Mouse (Mus musculus): ENCODE results near the gene Spock3. TPM values are rescaled to one million over a fixed set of nuclear protein-coding genes. Genes with fewer than 3 reads are reported as not detected.
"Not testable (repeated sequence)": the region's sequence is repeated elsewhere in the genome, so short reads cannot be mapped to it uniquely, and the experiment has no call there.

Spock3 gene
- 10 to 100 TPM; 50.6 to 58.1 TPM for total RNA-seq (2021)
- long read RNA-seq, partial matches to known transcripts, result 4 of 18 reads
- long read RNA-seq, other reads (novel, unspliced or antisense), result 14 of 18 reads

GRCm38 (mm10) chr8:62950709-62951108, at the start of gene Spock3:
Gene Spock3 (plus strand): TSS chr8:62951009.
- peak in 1 of 2 experiments; percentile 33 for DNase-seq (ENCODE audit: low spot score in 2 of 2)

- peak; percentile 47 to 53 for DNase-seq (ENCODE audit: low spot score in 2 of 2)
Observed at GRCm38 (mm10) chr8:62951173-62952134, 645 bp downstream of the Spock3 start.

GRCm38 (mm10) chr8:62952481-62952880, 1.7 kb downstream of the Spock3 start:
- DNase-seq (ENCODE audit: low spot score in 2 of 2), result peak; percentile 13 to 47

GRCm38 (mm10) chr8:62962608-62963007, 11.8 kb downstream of the Spock3 start:
- no peak for DNase-seq (ENCODE audit: low spot score in 2 of 2)

GRCm38 (mm10) chr8:62969802-62970372, 19.1 kb downstream of the Spock3 start:
- DNase-seq (ENCODE audit: low spot score in 2 of 2), result no peak

GRCm38 (mm10) chr8:63088984-63089383, 138.2 kb downstream of the Spock3 start:
- DNase-seq (ENCODE audit: low spot score in 2 of 2), result peak in 1 of 2 experiments; percentile 27

- DNase-seq (ENCODE audit: low spot score in 2 of 2), result no peak
Observed at GRCm38 (mm10) chr8:63098200-63098599, 147.4 kb downstream of the Spock3 start.

- peak in 1 of 2 experiments; percentile 13 for DNase-seq (ENCODE audit: low spot score in 2 of 2)
Observed at GRCm38 (mm10) chr8:63109761-63110160, 159.0 kb downstream of the Spock3 start.

- DNase-seq (ENCODE audit: low spot score in 2 of 2), result no peak
Observed at GRCm38 (mm10) chr8:63112919-63113318, 162.1 kb downstream of the Spock3 start.

GRCm38 (mm10) chr8:63120508-63120907, 169.7 kb downstream of the Spock3 start:
- no peak for DNase-seq (ENCODE audit: low spot score in 2 of 2)

- DNase-seq (ENCODE audit: low spot score in 2 of 2), result peak; percentile 7 to 68
Observed at GRCm38 (mm10) chr8:63135406-63135805, 184.6 kb downstream of the Spock3 start.

GRCm38 (mm10) chr8:63163861-63164260, 213.1 kb downstream of the Spock3 start:
- not testable (repeated sequence) for DNase-seq (ENCODE audit: low spot score in 2 of 2)

GRCm38 (mm10) chr8:63165326-63165725, 214.5 kb downstream of the Spock3 start:
- DNase-seq (ENCODE audit: low spot score in 2 of 2), result no peak

- DNase-seq (ENCODE audit: low spot score in 2 of 2), result no peak
Observed at GRCm38 (mm10) chr8:63169956-63170355, 219.1 kb downstream of the Spock3 start.

GRCm38 (mm10) chr8:63181272-63181671, 230.5 kb downstream of the Spock3 start:
- no peak for DNase-seq (ENCODE audit: low spot score in 2 of 2)

GRCm38 (mm10) chr8:63258812-63259385, 308.1 kb downstream of the Spock3 start:
- DNase-seq (ENCODE audit: low spot score in 2 of 2), result no peak

GRCm38 (mm10) chr8:63262516-63262915, 311.7 kb downstream of the Spock3 start:
- no peak for DNase-seq (ENCODE audit: low spot score in 2 of 2)

- DNase-seq (ENCODE audit: low spot score in 2 of 2), result no peak
Observed at GRCm38 (mm10) chr8:63335366-63335765, 384.6 kb downstream of the Spock3 start.

GRCm38 (mm10) chr8:63368580-63368979, 417.8 kb downstream of the Spock3 start:
- no peak for DNase-seq (ENCODE audit: low spot score in 2 of 2)

- DNase-seq (ENCODE audit: low spot score in 2 of 2), result no peak
Observed at GRCm38 (mm10) chr8:63397659-63398058, 446.9 kb downstream of the Spock3 start.

All from layer of hippocampus, adult 18-20 months (tissue).